Mouse (Mus musculus): ENCODE data around the gene Dync2h1.
"Not testable (repeated sequence)": the region's sequence is repeated elsewhere in the genome, so short reads cannot be mapped to it uniquely, and the experiment has no call there.

The Dync2h1 gene

DNA sequence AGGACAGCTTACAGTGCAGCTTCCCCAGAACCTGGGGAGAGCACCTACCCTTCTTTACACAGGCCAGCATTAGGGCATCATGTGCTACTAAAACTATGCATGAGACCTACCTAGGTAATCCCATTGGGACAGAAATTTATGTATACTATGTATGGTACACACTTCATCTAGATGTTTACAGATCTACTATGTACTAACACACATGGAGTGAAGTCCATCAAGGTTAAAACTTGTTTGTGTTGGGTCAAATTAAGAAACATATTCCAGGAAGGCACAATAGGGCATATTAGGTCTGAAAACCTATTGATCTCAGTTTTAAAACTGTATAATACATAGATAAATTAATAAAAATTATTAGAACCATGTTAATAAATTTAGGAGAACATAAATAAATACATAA is 168.6 kb downstream of the Dync2h1 start:
- DNase-seq (ENCODE audit: low spot score): no peak

DNA sequence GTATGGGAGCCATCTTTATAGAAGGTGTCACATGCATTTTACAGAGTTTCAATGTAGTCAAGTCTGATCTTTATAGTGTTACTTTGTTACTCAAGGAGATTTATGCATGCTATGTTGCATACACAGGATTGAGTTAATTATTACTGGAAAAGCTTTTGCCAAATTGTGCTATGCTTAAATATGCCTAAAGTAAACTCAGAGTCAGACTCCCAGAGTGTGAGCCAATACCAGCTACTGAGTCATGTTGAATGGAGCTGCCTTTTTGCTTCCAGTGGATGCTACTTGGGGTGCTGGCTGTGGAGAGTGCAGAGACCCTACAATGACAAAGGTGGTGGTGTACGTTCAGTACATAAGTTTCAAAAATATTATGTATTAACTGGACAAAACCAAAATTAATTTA is 169.5 kb downstream of the Dync2h1 start:
- no peak for DNase-seq (ENCODE audit: low spot score)

DNA sequence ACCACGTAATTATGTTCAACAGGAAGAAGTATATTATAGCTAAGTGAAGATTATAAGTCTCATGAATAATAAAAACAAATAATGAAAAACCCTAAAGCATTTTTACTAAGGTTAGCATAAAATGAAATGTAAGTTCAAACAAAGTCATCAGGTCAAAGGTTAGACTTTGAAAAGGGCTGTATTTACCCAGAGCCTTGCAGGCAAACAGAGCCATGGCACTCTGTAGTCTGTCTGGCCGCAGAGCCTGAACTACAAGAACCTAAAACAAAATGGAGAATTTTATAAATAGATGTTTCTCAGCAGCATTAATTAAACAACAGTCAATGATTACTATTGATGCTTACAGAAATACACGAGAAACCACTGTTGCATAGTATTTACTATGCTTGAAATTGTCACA is 174.5 kb downstream of the Dync2h1 start:
- DNase-seq (ENCODE audit: low spot score): no peak

GRCm38 (mm10) chr9:6994865-6995264 is 189.4 kb downstream of the Dync2h1 start:
- no peak for DNase-seq (ENCODE audit: low spot score)

DNA sequence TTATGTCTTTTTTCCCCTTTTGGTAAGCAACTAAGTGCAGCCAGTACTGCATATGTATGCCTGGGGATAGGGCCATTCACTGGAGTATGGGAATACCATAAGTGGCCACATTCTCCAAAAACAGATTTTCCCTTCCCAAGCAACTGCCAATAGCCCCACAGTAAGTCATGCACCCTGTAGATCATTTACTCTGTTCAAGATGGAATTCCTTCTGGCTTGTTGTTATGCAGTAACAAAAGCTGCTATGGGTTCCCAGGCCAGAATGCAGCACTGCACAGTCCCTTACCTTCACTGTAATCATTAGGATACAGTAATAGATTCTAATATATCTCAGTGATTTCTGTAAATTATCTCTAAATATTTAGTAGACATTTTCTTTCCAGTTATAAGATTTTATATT is 190.0 kb downstream of the Dync2h1 start:
- no peak for DNase-seq (ENCODE audit: low spot score)

DNA sequence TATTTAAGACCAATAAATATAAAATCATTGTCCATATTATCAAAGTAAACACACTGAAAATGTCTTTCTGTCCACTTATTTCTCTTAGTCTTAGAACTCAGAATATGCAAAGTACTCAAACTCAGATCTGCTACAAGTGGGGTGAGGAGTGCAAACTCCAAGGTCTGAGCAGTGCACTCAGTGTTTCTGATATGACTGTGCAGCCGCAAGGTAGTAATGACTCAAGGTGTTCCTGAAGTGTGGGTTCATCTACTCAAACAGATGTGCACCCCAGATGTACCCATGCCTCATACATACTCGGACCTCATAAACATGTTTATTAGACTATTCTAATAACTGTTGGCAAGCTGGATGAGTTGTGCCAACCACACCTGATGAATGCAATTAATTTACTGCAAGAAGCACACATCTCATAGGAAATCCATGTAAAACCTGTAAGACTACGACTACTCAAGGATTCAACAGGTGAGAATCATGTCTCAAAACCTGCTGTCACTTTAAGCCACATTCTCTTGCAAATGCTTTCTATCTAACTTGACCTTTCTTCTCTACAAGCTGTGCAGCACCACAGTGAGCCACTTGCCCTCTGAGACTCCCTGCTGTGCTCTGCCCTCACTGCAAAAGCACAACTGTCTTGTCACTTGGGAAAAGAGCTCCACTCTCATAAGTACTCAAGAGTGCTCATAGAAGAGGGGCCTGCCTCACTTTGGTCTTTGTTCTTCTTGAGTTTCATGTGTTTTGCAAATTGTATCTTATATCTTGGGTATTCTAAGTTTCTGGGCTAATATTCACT is 195.2 kb downstream of the Dync2h1 start:
- no peak for DNase-seq (ENCODE audit: low spot score)

- DNase-seq (ENCODE audit: low spot score): no peak
These were observed 198.1 kb downstream of the Dync2h1 start for GRCm38 (mm10) chr9:6986161-6986560.

GRCm38 (mm10) chr9:6969171-6969570 is 215.1 kb downstream of the Dync2h1 start:
- DNase-seq (ENCODE audit: low spot score): no peak

DNA sequence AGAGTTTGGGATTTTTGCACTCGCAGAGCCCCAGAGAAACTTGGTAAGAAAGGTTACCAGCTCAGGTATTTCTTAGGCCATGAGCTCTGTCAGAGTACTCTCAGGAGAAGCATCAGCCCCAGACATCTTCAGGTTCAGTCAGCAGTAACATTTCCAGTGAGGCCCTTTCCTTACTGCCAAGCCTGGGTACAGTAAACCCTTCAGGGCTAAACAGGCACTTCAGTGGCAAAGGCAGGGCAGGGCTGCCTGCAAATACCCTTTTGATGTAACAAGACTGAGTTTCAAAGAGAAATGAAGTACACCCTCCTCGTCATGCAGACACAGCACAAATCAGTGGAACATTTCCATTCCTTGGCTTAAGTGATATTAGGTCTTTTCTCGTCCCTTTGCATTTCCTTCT is 219.2 kb downstream of the Dync2h1 start:
- no peak for DNase-seq (ENCODE audit: low spot score)

DNA sequence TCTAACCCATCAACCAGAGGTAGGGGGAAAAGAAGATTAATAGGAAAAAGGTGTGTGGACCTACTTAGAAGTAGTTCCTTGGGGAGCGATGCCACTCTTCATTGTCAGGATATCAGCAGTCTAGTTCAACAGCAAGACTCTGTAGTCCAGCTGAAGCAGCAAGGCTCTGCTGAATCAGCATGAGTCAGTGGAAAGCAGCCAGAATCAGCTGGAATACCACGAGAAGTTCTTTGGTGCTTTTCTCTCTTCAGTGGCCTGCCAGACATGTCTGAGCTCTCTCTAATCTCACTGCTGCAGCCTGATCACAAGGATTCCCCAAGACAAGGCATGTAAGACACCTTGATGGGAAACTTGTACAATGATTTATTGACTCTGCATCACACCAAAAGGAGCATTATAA is 225.9 kb downstream of the Dync2h1 start:
- DNase-seq (ENCODE audit: low spot score): no peak

DNA sequence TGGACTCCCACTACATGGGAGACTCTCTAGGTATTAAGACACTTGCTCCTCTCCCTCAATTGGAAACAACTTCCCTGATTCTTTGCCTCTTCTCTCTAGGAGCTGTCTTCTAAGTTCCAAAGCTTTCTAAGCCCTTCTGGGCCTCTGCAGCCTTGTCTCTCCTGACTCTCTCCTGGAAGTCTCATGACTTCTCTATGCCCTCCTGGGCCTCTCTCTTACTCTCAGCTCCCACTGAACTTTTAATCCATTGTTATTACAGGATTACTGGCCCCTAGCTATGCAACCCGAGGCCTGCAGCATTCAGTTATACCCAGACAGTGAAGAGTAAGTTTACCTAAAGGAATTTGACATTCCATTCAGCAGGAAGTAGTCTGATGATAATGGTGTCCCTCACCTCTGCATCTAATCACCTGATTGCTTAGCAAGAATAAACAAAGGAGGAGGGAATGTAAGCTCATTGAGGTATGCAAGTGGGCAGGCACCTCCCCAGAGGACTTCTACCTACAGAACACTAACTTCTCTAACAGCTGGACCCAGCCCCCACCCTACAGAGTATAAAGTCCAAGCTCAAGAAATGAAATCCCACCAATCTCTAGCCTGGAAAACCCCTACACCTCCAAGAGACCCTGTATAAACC is 256.7 kb downstream of the Dync2h1 start:
- DNase-seq (ENCODE audit: low spot score): no peak

DNA sequence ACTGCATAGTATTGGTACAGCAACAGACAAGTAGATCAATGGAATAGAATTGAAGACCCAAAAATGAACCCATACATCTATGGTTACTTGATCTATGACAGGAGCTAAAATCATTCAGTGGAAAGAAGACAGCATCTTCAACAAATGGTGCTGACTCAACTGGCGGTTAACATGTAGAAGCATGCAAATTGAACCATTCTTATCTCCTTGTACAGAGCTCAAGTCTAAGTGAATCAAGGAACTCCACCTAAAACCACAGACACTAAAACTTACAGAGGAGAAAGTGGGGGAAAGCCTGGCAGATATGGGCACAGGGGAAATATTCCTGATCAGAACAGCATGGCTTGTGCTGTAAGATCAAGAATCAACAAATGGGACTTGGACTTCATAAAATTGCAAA is 270.8 kb downstream of the Dync2h1 start:
- DNase-seq (ENCODE audit: low spot score): no peak

GRCm38 (mm10) chr9:6910537-6910936 is 273.7 kb downstream of the Dync2h1 start:
- not testable (repeated sequence) for DNase-seq (ENCODE audit: low spot score)

DNA sequence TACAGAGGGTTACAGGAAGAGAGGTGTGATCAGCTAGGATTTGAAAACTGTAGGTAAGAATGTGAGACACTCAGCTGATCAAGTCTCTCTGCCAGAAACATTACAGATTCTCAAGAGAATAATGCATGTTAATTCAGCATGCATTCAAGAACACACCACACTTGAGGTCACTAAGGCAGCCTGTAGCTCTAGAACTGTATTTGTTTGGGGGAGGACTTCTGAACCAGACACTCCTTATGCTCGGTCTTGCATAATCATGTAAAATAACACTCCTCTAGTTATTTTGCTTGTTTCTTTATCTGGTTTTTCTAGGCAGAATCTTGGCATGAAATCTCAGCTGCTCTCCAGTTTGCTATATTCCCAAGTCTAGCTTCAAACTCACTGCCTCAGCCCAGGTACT is 282.6 kb downstream of the Dync2h1 start:
- DNase-seq (ENCODE audit: low spot score): no peak

GRCm38 (mm10) chr9:6891331-6891730 is 292.9 kb downstream of the Dync2h1 start:
- DNase-seq (ENCODE audit: low spot score): no peak

DNA sequence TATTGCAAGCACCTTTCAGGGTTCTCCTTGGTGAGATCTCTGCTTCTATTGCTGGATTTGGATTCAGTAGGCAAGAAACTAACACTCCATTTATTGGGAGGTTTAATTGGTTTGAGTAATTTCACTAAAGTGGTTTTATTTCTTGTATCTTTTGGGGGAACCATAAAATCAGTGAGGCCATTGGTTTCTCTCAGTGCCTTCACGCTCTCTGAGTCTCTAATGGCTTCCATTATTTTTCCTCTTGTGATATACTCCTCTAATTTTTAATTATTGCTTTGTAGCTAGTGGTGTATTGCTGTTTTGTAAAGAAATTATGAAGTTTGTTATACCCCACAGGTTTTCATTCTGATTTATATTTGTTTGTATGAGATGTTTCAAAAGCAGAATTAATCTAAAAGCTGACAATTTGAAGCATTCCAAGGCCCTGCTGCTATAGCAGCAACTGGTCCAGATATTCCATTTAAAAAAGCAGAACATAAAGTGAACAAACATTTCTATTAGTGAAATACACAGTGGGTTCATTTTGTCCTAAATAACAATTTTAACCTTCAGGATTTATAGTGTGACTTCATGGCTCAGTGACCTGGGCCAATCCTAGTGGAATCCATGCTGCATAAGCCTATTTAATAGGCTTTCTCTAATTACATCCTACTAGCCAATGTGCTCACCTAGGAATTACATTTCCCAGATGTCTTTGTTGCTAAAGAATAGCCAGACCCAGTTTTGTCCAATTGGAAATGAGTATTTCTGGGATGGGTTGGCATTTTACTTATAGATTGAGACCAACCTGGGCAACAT is 302.9 kb downstream of the Dync2h1 start:
- no peak for DNase-seq (ENCODE audit: low spot score)
